Mouse (Mus musculus): ENCODE results near the gene Ccdc12. TPM values are rescaled to one million over a fixed set of nuclear protein-coding genes. Genes with fewer than 3 reads are reported as not detected.

Ccdc12 gene
- 10 to 100 TPM; 64.3 to 66.0 TPM for total RNA-seq (2021)
- long read RNA-seq, experiment 1, transcript Ccdc12-201 (7 exons, 834 nt) = major isoform, 68 of 84 reads
- long read RNA-seq, experiment 1, partial matches to known transcripts = 1 of 84 reads
- long read RNA-seq, experiment 1, other reads (novel, unspliced or antisense) = 9 of 84 reads
- long read RNA-seq, experiment 2, transcript Ccdc12-201 (7 exons, 834 nt) = major isoform, 53 of 66 reads
- long read RNA-seq, experiment 2, partial matches to known transcripts = 6 of 66 reads
- long read RNA-seq, experiment 2, other reads (novel, unspliced or antisense) = 5 of 66 reads

GRCm38 (mm10) chr9:110656249-110657221 lies at the start of gene Ccdc12:
Ccdc12 (plus strand) TSS chr9:110656503.
- DNase-seq = peak; percentile 94

- no peak for DNase-seq
Measured at GRCm38 (mm10) chr9:110611471-110611870, 44.8 kb upstream of the Ccdc12 start.

DNA sequence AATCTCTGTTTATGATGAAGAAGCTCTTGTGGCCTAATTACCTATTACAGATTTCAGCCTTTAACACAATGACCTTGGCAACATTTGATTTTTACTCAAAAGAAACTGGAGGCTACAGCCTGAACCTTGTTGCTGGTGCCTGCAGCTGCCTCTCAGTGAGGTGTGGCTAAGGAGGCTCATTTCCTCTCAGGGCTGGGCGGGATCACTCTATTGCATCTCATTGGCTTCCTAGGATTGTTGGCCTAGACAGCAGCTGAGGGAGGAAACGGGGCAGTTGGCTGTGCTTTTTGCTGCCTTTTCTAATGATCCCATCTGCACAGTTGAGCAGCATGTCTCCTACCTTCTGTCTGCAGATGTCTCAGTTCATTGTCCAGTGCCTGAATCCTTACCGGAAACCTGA lies 39.2 kb upstream of the Ccdc12 start:
- DNase-seq = no peak

- no peak for DNase-seq
Measured at GRCm38 (mm10) chr9:110620180-110620579, 36.1 kb upstream of the Ccdc12 start.

DNA sequence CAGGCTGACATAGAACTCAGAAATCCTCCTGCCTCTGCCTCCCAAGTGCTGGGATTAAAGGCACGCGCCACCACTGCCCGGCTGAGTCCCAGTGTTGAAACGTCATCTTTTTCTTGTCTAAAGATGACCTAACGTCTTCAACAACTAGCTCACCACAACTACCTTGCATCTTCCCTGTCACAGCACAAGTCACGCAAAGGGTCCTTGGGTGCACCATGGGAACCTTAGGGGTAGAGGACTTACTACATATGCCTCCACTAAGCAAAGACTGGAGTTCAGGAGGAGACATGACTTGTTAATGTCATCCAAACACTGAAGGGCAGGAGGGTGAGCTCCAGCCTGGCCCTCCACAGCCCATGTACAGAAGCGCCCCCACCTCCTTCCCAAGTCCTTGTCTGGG lies 35.6 kb upstream of the Ccdc12 start:
- no peak for DNase-seq

GRCm38 (mm10) chr9:110622621-110623219 lies 33.6 kb upstream of the Ccdc12 start:
- peak; percentile 42 for DNase-seq

GRCm38 (mm10) chr9:110623416-110624195 lies 32.7 kb upstream of the Ccdc12 start:
- no peak for DNase-seq

DNA sequence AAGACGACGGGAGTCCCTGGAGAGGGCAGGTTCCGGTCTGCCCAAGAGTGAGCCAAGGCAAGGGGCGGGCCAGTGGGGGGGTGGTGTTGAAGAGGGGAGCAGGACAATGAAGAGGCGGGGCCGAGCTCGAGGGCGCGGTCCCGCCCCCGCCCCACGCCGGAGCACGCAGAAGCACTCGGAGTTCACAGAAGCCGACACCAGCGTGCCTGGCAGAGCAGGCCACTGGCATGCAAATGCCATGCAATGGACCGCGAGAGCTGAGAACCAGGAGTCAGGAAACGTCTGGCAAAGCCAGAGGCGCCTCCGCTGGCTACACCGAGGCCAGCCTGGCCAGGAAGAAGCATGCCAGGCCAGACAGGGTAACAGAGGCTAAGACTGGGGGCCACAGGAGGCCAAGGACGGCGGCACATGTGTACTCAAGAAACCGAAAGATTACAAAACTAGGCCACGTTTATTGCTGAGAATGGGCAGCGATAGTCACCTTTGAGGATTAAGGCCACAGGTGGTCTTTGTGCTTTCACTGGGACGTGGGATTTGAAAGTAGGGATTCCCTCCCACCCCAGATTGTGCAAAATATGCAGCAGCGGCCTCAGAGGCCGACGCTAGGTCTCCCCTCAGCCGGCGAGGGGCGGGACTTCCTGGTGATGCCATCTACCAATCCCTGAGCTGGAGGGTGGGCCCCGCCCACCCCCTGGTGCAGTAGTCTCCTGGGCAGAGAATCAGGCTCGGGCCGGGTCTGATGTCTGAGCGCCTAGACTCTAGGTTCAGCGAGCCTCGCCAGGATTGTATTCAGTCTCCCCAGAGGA lies 31.7 kb upstream of the Ccdc12 start, which contains the start of gene Nradd:
Gene Nradd (minus strand): TSS at position 92 of the 806 bp plus-strand sequence.
- DNase-seq = peak; percentile 92

DNA sequence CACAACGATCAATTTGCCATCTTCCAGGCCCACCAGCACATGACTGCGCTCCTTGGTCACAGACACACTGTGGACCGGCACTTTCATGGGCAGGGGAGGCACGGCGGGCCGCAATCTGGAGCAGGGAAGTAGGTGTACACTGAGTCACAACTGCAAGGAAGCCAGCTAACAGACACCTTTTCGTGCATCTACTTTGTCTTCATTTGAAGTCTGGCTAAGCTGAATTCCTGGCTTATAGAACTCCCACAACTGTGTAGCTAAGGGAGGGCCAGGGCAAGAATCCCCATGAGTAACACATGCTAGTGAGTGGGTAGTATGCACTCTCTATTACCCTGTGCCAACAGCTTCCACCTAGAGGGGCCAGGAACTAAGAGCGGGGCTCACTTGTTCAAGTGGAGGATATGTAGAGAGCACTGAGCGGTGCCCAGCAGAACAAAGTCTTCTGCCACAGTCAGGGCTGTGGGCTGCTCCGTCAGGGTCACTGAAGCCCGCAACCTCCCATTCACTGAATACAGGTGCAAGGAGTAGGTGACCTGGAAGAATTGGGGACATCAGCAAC lies 30.9 kb upstream of the Ccdc12 start:
- no peak for DNase-seq

- no peak for DNase-seq
Measured at GRCm38 (mm10) chr9:110630171-110630570, 26.1 kb upstream of the Ccdc12 start.

DNA sequence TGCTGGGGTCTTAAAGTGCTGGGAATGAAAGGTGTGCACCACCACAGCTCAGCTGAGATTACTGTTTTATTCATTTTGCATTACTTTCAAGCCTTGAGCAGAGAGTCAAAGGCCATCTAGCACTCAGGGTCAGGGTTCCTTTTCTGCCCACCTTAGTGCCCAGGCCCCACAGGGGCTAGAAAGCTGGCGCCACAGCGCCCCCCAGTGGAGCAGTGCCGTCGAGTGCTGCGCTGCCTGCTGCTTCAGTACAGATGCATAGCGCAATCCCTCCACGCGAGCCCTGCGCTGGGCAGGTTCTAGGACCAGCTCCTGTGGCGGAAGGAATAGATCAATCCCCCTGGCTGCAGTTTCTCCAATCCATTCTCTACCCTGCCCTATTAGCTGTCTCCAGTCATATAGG lies 25.1 kb upstream of the Ccdc12 start:
- DNase-seq = peak; percentile 86

DNA sequence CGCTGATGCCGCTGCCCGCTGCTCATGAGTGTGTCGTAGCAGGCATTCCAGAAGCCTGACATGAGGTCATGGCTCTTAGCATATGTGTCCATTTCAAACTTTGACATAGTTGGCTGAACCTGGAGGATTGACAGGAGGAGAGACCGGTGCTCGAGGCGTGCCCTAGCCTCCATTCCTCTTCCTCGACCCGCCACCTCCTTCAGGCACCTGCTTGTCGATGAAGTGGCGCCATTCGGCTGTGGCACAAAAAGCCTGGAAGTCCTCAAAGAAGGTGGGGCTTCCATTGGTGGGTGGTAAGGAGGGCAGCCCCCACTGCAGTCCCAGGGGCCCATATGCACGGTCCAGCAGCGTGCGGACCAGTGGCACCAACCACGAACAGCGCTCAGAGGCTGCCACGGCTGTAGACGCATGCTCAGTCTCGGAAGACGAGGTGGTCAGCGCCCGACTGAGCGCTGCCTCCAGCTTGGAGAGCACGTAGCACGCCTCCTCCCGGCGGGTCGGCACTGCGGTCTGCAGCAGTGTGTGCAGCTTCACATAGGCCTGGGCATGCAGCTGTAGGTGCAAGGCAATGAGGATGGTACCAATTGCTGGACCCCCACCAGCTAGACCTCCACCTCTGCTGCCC lies 24.5 kb upstream of the Ccdc12 start:
- DNase-seq = no peak

DNA sequence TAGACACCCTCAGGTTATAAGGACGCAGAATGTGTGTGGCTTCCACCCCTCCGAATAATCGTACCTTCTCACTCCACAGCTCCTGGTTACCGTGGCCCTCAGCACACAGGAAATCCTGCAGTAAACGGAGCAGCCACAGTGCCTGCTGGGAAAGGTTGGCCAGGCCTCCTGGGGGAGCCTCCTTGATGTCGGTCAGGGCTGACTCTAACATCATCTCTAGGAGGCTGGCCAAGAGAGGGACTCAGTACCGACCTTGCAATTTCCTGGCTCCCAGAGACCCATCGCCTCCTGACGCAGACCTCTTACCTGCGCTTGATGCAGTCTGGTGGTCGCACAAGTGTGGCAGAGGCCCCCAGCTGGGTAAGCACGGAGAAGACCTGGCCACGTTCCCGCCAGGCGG lies 23.6 kb upstream of the Ccdc12 start:
- DNase-seq = peak; percentile 47

DNA sequence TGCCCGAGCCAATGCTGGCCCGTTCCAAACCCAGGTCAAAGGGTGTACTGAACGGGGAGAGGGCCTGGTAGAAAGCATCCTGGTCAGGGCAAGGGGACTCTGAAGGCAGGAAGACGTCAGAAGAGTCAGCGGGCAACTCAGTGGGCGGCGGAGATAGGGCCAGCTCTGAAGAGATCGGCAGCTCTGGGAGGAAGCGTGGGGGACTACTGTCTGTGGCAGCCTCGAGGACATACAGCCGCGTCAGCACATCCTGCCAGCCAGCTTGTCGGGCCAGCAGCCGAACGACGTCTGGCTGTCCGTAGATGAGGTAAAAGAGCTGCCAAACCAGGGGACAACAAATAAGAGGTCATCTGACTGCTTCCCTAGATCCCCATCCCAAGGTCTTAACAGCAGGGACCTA lies 22.4 kb upstream of the Ccdc12 start:
- DNase-seq = no peak

- DNase-seq = peak; percentile 96
Measured at GRCm38 (mm10) chr9:110635225-110635624, 21.1 kb upstream of the Ccdc12 start.

DNA sequence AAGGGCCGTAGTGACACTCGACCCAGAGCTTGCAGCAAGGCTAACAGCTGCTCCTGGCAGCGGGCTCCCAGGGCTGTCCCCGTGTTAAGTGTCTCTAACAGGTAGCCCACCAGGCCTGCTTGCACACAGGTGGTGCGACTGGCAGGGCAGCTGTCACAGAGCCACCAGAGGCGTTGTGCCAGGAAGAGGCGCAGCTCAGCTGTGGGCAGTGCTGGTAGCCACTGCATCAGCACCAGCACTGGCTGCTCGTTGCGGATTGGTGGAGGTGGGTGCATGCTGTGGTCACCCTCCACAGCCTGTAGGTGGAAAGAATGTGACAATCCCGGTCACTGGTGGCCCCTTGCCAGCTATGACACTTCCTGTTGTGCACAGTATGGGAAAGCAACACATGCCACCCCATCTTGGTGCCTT lies 17.7 kb upstream of the Ccdc12 start:
- no peak for DNase-seq

GRCm38 (mm10) chr9:110641006-110641405 lies 15.3 kb upstream of the Ccdc12 start:
- no peak for DNase-seq

DNA sequence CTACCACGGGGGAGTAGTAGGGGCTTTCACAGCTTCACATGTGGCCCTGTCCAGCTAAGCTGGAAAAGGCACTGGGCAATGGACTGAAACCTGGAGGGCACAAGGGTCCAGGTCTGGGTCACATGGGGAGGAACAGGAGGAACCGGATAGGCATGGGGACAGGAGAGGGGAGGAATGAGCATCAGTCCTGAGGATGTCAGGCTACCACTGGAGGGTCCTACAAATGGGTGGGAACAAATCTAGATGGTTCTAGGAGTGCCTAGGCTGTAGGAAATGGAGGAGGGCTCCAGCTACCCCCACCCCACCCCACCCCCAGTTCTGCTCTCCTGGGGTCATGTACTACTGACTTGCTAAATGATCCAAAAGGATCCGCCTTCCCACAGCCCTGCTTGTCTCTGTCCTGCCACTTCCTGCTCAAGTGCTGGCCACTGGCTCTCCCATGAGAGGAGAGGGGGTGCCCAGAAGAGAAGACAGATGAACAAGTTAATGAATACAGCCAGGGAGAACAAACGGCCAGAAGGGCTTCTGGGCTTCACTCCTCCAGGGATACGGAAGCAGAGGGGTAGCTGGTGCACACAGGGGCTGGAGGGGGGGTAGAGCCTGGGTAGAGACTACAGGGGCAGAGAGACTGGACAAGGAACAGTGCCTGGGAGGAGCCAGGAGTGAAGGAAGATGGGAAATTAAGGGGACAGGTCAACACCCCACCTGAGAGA lies 13.3 kb upstream of the Ccdc12 start:
- no peak for DNase-seq

DNA sequence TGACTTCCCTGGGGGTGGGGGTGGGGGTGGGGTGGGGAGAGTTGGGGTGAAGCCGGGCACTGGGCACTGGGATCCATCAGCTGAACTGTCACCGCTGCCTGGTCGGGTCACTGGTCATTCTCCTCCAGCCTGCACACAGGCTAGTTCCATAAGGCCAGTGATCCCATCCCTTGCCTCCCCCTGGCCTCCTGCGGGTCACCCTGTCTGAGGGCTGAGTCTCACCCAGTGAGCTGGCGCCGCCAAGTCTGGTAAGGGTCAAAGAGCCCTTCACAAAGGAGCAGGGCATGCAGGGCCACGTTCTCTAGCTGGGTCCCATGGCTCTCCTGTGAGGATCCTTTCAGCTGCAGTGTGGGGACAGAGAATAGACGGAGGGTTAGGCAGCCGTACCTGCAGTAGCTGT lies 12.5 kb upstream of the Ccdc12 start:
- DNase-seq = no peak

DNA sequence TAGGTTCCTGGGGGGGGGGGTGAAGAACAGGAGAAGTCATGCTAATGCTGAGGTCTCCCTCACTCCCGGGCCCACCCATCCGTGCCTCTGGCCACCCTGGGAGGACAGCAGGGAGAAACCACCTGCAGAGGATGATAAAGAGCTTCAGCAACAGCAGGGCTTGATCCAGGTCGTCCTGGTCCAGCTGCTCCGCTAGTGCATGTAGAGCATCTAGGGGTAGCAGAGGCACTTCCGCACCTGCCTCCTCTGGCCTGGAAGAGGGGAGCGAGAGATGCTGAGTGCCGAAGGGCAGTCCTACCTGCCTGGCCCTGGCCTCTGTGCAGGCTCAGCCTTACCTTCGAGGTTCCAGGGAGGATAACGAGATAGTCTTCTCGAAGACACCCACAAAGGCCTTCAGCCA lies 12.0 kb upstream of the Ccdc12 start:
- no peak for DNase-seq

Measured in adrenal gland, postnatal 10 days (tissue).